Mouse (Mus musculus) brain, embryonic 18.5 days (tissue): ENCODE data around the gene Nup43.

Source experiments
- DNase-seq: peaks from one replicate; pipeline ENCODE4 v3.0.0-alpha.2; 2012; ENCODE audit warnings: low read depth, low spot score

The Nup43 gene

GRCm38 (mm10) chr10:7682249-7682648 lies 14.9 kb downstream of the Nup43 start:
- DNase-seq: no peak

- DNase-seq: no peak
Observed at GRCm38 (mm10) chr10:7686902-7687301, 19.6 kb downstream of the Nup43 start.

GRCm38 (mm10) chr10:7695286-7695685 lies 28.0 kb downstream of the Nup43 start:
- DNase-seq: no peak

- DNase-seq: no peak
Observed at GRCm38 (mm10) chr10:7700120-7700519, 32.8 kb downstream of the Nup43 start.

GRCm38 (mm10) chr10:7702586-7702985 lies 35.3 kb downstream of the Nup43 start:
- DNase-seq: no peak

GRCm38 (mm10) chr10:7710121-7710520 lies 42.8 kb downstream of the Nup43 start:
- no peak for DNase-seq

GRCm38 (mm10) chr10:7712506-7712905 lies 45.2 kb downstream of the Nup43 start:
- no peak for DNase-seq

GRCm38 (mm10) chr10:7715056-7715455 lies 47.8 kb downstream of the Nup43 start:
- DNase-seq: no peak

- DNase-seq: peak; percentile 75
Observed at GRCm38 (mm10) chr10:7725751-7726500, 58.6 kb downstream of the Nup43 start, which contains the start of gene Katna1. TSS of gene Katna1 (plus strand) at chr10:7726000.

GRCm38 (mm10) chr10:7726501-7726812 lies 59.2 kb downstream of the Nup43 start:
- no peak for DNase-seq

GRCm38 (mm10) chr10:7727011-7727410 lies 59.7 kb downstream of the Nup43 start:
- DNase-seq: no peak
